Mouse (Mus musculus): ENCODE measurements around the gene Rhof. TPM values are rescaled to one million over a fixed set of nuclear protein-coding genes. Genes with fewer than 3 reads are reported as not detected.
A peak's percentile ranks its signal among the peaks of the same experiment; 100 is the strongest.

Gene Rhof
- polyA plus RNA-seq, 1 experiment from 2014 or later = 18.7 TPM

- ATAC-seq = no peak
- Histone ChIP-seq H3K27me3 (replicated peaks; ENCODE audit: control insufficient read depth, insufficient read depth, low read length) (no peaks in the 10 kb centered on the region), H3K36me3 (ENCODE audit: control insufficient read depth, insufficient read depth) (no peaks in the 10 kb centered on the region), H3K9me3 (ENCODE audit: control insufficient read depth, low read length) (peaks cover 4% of the 10 kb centered on the region), H3K4me3 (replicated peaks; ENCODE audit: low read length) (no peak overlapping the region), H3K27ac (ENCODE audit: low read length) (no peak overlapping the region), H3K4me2 (ENCODE audit: low read length) (no peak overlapping the region), H3K4me1 (replicated peaks; ENCODE audit: control insufficient read depth, insufficient read depth, low read length) (no peaks in the 10 kb centered on the region), H3K9ac (replicated peaks; ENCODE audit: low read depth, low read length) (no peak overlapping the region)
- WGBS = 59% methylated on average over 7 of the region's 7 CpGs
Observed at GRCm38 (mm10) chr5:123120624-123121215, 11.8 kb downstream of the Rhof start.

- no peak for ATAC-seq
- Histone ChIP-seq H3K9me3 (ENCODE audit: control insufficient read depth, low read length) (peaks cover 4% of the 10 kb centered on the region), H3K9ac (replicated peaks; ENCODE audit: low read depth, low read length) (no peak overlapping the region), H3K4me1 (replicated peaks; ENCODE audit: control insufficient read depth, insufficient read depth, low read length) (no peaks in the 10 kb centered on the region), H3K36me3 (ENCODE audit: control insufficient read depth, insufficient read depth) (no peaks in the 10 kb centered on the region), H3K27ac (ENCODE audit: low read length) (no peak overlapping the region), H3K4me3 (replicated peaks; ENCODE audit: low read length) (no peak overlapping the region), H3K4me2 (ENCODE audit: low read length) (no peak overlapping the region), H3K27me3 (replicated peaks; ENCODE audit: control insufficient read depth, insufficient read depth, low read length) (no peaks in the 10 kb centered on the region)
- WGBS = 83% methylated on average over 10 of the region's 10 CpGs
Observed at GRCm38 (mm10) chr5:123118826-123119225, 13.7 kb downstream of the Rhof start.

GRCm38 (mm10) chr5:123117773-123118172 lies 14.7 kb downstream of the Rhof start:
- ATAC-seq = no peak
- Histone ChIP-seq H3K9ac (replicated peaks; ENCODE audit: low read depth, low read length) (no peak overlapping the region), H3K27me3 (replicated peaks; ENCODE audit: control insufficient read depth, insufficient read depth, low read length) (no peaks in the 10 kb centered on the region), H3K36me3 (ENCODE audit: control insufficient read depth, insufficient read depth) (no peaks in the 10 kb centered on the region), H3K27ac (ENCODE audit: low read length) (no peak overlapping the region), H3K9me3 (ENCODE audit: control insufficient read depth, low read length) (peaks cover 4% of the 10 kb centered on the region), H3K4me2 (ENCODE audit: low read length) (no peak overlapping the region), H3K4me3 (replicated peaks; ENCODE audit: low read length) (no peak overlapping the region), H3K4me1 (replicated peaks; ENCODE audit: control insufficient read depth, insufficient read depth, low read length) (no peaks in the 10 kb centered on the region)
- WGBS = 81% methylated on average over 8 of the region's 8 CpGs

GRCm38 (mm10) chr5:123117257-123117656 lies 15.2 kb downstream of the Rhof start:
- H3K36me3 ChIP-seq (ENCODE audit: control insufficient read depth, insufficient read depth) = no peaks in the 10 kb centered on the region
- ATAC-seq = peak; percentile 57; the same call in 1 of the 2 replicates
- no peak overlapping the region for H3K4me2 ChIP-seq (ENCODE audit: low read length)
- H3K4me1 ChIP-seq (replicated peaks; ENCODE audit: control insufficient read depth, insufficient read depth, low read length) = no peaks in the 10 kb centered on the region
- no peak overlapping the region for H3K4me3 ChIP-seq (replicated peaks; ENCODE audit: low read length)
- peaks cover 1% of the 10 kb centered on the region for H3K9me3 ChIP-seq (ENCODE audit: control insufficient read depth, low read length)
- no peaks in the 10 kb centered on the region for H3K27me3 ChIP-seq (replicated peaks; ENCODE audit: control insufficient read depth, insufficient read depth, low read length)
- H3K27ac ChIP-seq (ENCODE audit: low read length) = no peak overlapping the region
- WGBS = 18% methylated on average over 10 of the region's 10 CpGs
- H3K9ac ChIP-seq (replicated peaks; ENCODE audit: low read depth, low read length) = no peak overlapping the region

- WGBS = 77% methylated on average over 8 of the region's 8 CpGs
- Histone ChIP-seq H3K27ac (ENCODE audit: low read length) (no peak overlapping the region), H3K9ac (replicated peaks; ENCODE audit: low read depth, low read length) (no peak overlapping the region), H3K36me3 (ENCODE audit: control insufficient read depth, insufficient read depth) (no peaks in the 10 kb centered on the region), H3K4me2 (ENCODE audit: low read length) (no peak overlapping the region), H3K4me1 (replicated peaks; ENCODE audit: control insufficient read depth, insufficient read depth, low read length) (no peaks in the 10 kb centered on the region), H3K9me3 (ENCODE audit: control insufficient read depth, low read length) (no peaks in the 10 kb centered on the region), H3K4me3 (replicated peaks; ENCODE audit: low read length) (no peak overlapping the region), H3K27me3 (replicated peaks; ENCODE audit: control insufficient read depth, insufficient read depth, low read length) (no peaks in the 10 kb centered on the region)
- no peak for ATAC-seq
Observed at GRCm38 (mm10) chr5:123116080-123116479, 16.4 kb downstream of the Rhof start.

GRCm38 (mm10) chr5:123114924-123115323 lies 17.6 kb downstream of the Rhof start:
- ATAC-seq = no peak
- 37% methylated on average over 7 of the region's 7 CpGs for WGBS

GRCm38 (mm10) chr5:123114109-123114508 lies 18.4 kb downstream of the Rhof start:
- WGBS = 64% methylated on average over 11 of the region's 11 CpGs
- Histone ChIP-seq H3K9ac (replicated peaks; ENCODE audit: low read depth, low read length) (no peak overlapping the region), H3K36me3 (ENCODE audit: control insufficient read depth, insufficient read depth) (no peaks in the 10 kb centered on the region), H3K4me3 (replicated peaks; ENCODE audit: low read length) (no peak overlapping the region), H3K9me3 (ENCODE audit: control insufficient read depth, low read length) (no peaks in the 10 kb centered on the region), H3K4me1 (replicated peaks; ENCODE audit: control insufficient read depth, insufficient read depth, low read length) (peaks cover 15% of the 10 kb centered on the region), H3K4me2 (ENCODE audit: low read length) (no peak overlapping the region), H3K27ac (ENCODE audit: low read length) (no peak overlapping the region), H3K27me3 (replicated peaks; ENCODE audit: control insufficient read depth, insufficient read depth, low read length) (no peaks in the 10 kb centered on the region)
- no peak for ATAC-seq

More at GRCm38 (mm10) chr5:123114924-123115323, 17.6 kb downstream of the Rhof start:
- H3K9me3 ChIP-seq (ENCODE audit: control insufficient read depth, low read length) = no peaks in the 10 kb centered on the region
- H3K4me1 ChIP-seq (replicated peaks; ENCODE audit: control insufficient read depth, insufficient read depth, low read length) = peaks cover 7% of the 10 kb centered on the region
- no peak overlapping the region for H3K9ac ChIP-seq (replicated peaks; ENCODE audit: low read depth, low read length)
- H3K27ac ChIP-seq (ENCODE audit: low read length) = no peak overlapping the region
- no peaks in the 10 kb centered on the region for H3K27me3 ChIP-seq (replicated peaks; ENCODE audit: control insufficient read depth, insufficient read depth, low read length)
- no peak overlapping the region for H3K4me3 ChIP-seq (replicated peaks; ENCODE audit: low read length)
- no peaks in the 10 kb centered on the region for H3K36me3 ChIP-seq (ENCODE audit: control insufficient read depth, insufficient read depth)
- H3K4me2 ChIP-seq (ENCODE audit: low read length) = no peak overlapping the region

- H3K9me3 ChIP-seq (ENCODE audit: control insufficient read depth, low read length) = no peaks in the 10 kb centered on the region
- 20% methylated on average over 13 of the region's 13 CpGs for WGBS
- peak overlapping the region; percentile 43; the same call in 1 of the 2 replicates for H3K27ac ChIP-seq (ENCODE audit: low read length)
- peak; percentile 78 for ATAC-seq
- H3K4me3 ChIP-seq (replicated peaks; ENCODE audit: low read length) = no peak overlapping the region
- peaks cover 15% of the 10 kb centered on the region for H3K4me1 ChIP-seq (replicated peaks; ENCODE audit: control insufficient read depth, insufficient read depth, low read length)
- H3K36me3 ChIP-seq (ENCODE audit: control insufficient read depth, insufficient read depth) = no peaks in the 10 kb centered on the region
- H3K27me3 ChIP-seq (replicated peaks; ENCODE audit: control insufficient read depth, insufficient read depth, low read length) = no peaks in the 10 kb centered on the region
- H3K9ac ChIP-seq (replicated peaks; ENCODE audit: low read depth, low read length) = peak overlapping the region; percentile 14; the same call in 1 of the 2 replicates
- peak overlapping the region; percentile 36 for H3K4me2 ChIP-seq (ENCODE audit: low read length)
Observed at GRCm38 (mm10) chr5:123110296-123110721, 22.2 kb downstream of the Rhof start.

- peak overlapping the region; percentile 14; the same call in 1 of the 2 replicates for H3K9ac ChIP-seq (replicated peaks; ENCODE audit: low read depth, low read length)
- no peak overlapping the region for H3K4me3 ChIP-seq (replicated peaks; ENCODE audit: low read length)
Observed at GRCm38 (mm10) chr5:123109452-123110203, 22.9 kb downstream of the Rhof start.

More at GRCm38 (mm10) chr5:123109452-123110203, 22.9 kb downstream of the Rhof start:
- Histone ChIP-seq H3K27me3 (replicated peaks; ENCODE audit: control insufficient read depth, insufficient read depth, low read length) (no peaks in the 10 kb centered on the region), H3K36me3 (ENCODE audit: control insufficient read depth, insufficient read depth) (no peaks in the 10 kb centered on the region), H3K4me2 (ENCODE audit: low read length) (peak overlapping the region; percentile 36), H3K9me3 (ENCODE audit: control insufficient read depth, low read length) (no peaks in the 10 kb centered on the region), H3K27ac (ENCODE audit: low read length) (peak overlapping the region; percentile 43; the same call in 1 of the 2 replicates), H3K4me1 (replicated peaks; ENCODE audit: control insufficient read depth, insufficient read depth, low read length) (peaks cover 15% of the 10 kb centered on the region)
- 25% methylated on average over 13 of the region's 13 CpGs for WGBS
- peak; percentile 72; the same call in 1 of the 2 replicates for ATAC-seq
